Mouse (Mus musculus) urinary bladder, postnatal 0 days (tissue): ENCODE results near the gene Luc7l. TPM values are rescaled to one million over a fixed set of nuclear protein-coding genes. Genes with fewer than 3 reads are reported as not detected.

ENCODE experiments used
- polyA plus RNA-seq: library from polyadenylated mRNA; unstranded; fragments of >200 nt; fragmentation: Nextera tagmentation; extraction: Ambion mirVana; gene quantifications from 2 replicates; pipeline ENCODE4 v1.2.1, GENCODE M21; 2015

Luc7l gene
- 34.2 and 36.6 TPM in 2 replicates for polyA plus RNA-seq

DNA sequence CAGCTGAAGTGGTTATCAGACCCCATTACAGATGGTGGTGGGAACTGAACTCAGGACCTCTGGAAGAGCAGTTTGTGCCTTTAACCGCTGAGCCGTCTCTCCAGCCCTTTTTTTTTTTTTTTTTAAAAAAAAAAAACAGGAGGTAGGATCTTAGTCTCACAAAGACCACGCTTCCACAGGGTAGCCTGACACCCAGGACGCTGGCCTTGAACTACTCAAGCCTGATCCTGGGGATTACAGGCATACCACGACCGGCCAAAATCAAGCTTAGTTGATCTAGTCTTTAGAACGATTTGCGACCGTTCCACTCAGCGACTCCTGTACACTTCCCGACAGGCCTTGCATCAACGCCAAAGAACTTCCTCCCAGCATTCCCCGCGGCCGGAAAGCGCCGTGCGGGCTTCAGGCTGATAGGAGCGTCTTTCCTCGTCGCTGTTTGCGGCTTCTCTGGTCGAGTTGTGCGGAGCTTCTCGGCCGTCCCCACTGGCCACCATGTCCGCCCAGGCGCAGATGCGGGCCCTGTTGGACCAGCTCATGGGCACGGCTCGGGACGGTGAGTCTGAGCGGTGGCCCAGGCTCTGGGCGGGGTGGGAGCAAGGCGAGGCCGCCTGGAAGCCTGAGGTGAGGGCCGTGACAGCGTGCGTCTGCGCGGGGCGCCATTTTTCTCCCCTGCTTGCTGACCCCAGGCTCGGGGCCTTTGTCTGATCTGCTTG, at the start of gene Luc7l:
Luc7l (plus strand) TSS at position 358 of the 713 bp plus-strand sequence.

DNA sequence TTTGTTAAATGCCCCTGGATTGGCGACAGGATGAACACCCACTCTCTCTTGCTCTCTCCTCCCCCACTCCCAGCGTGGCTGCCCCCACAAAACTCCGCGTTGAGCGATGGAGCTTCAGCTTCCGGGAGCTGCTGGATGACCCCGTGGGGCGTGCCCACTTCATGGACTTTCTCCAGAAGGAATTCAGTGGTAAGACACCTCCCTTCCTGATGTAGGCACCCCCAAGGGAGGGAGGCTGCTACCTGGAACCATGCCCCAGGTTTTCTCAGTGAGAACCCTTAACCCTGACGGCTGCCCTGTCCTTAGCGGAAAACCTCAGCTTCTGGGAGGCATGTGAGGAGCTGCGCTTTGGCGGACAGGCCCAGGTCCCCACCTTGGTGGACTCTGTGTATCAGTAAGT, 45.0 kb upstream of the Luc7l start, which contains the start of gene Arhgdig:
Arhgdig (minus strand) TSS at position 101 of the 400 bp plus-strand sequence.

GRCm38 (mm10) chr17:26244101-26244841, 8.4 kb upstream of the Luc7l start, which contains the start of gene Fam234a:
Gene Fam234a, minus strand, starts transcription at chr17:26244242.

Other genes starting within 250 kb of the Luc7l start
- gene Rab11fip3, start 183.3 kb upstream of the Luc7l start, polyA plus RNA-seq: 7.8 and 8.2 TPM in 2 replicates
- gene Decr2, start 162.6 kb upstream of the Luc7l start, polyA plus RNA-seq: 74.4 and 84.5 TPM in 2 replicates
- 21.8 and 22.5 TPM in 2 replicates for gene Nme4, start 157.3 kb upstream of the Luc7l start, polyA plus RNA-seq
- 3.1 and 4.2 TPM in 2 replicates for gene Tmem8, start 139.6 kb upstream of the Luc7l start, polyA plus RNA-seq
- 116 and 122 TPM in 2 replicates for gene Mrpl28, start 129.4 kb upstream of the Luc7l start, polyA plus RNA-seq
- 5.2 and 7.5 TPM in 2 replicates for gene Axin1, start 114.2 kb upstream of the Luc7l start, polyA plus RNA-seq
- gene Pdia2, start 53.8 kb upstream of the Luc7l start, polyA plus RNA-seq: 0.08 and 0.42 TPM in 2 replicates
- 12.4 and 13.9 TPM in 2 replicates for gene Rgs11, start 49.9 kb upstream of the Luc7l start, polyA plus RNA-seq
- 10.1 and 10.7 TPM in 2 replicates for gene Arhgdig, start 45.1 kb upstream of the Luc7l start, polyA plus RNA-seq
- 63.1 and 67.4 TPM in 2 replicates for gene Fam234a, start 8.7 kb upstream of the Luc7l start, polyA plus RNA-seq
- gene Neurl1b, start 161.9 kb downstream of the Luc7l start, polyA plus RNA-seq: 0.95 and 1.2 TPM in 2 replicates